Mouse (Mus musculus) intestine, embryonic 14.5 days (tissue): ENCODE measurements around the gene Lin7a. TPM values are rescaled to one million over a fixed set of nuclear protein-coding genes. Genes with fewer than 3 reads are reported as not detected.

ENCODE experiments used
- ATAC-seq: fragments of 200-750 bp; cut with Nextera tagmentation; replicated peaks from 2 replicates; pipeline ENCODE4 v1.8.0; 2017; ENCODE audit warnings: low read depth, moderate number of reproducible peaks, moderate TSS enrichment, moderate library complexity; ENCODE audit not compliant: low FRiP score, low TSS enrichment
- DNase-seq: peaks from one replicate; pipeline ENCODE4 v3.0.0-alpha.2; 2018; ENCODE audit warnings: low spot score
- H3K27ac ChIP-seq: fragments of 300-500 bp; sonication (generic); 2 replicates; pipeline ENCODE4 v1.5.1; 2014; ENCODE audit warnings: low read depth, mild to moderate bottlenecking, control low read depth
- H3K27me3 ChIP-seq: fragments of 300-500 bp; sonication (generic); replicated peaks from 2 replicates; pipeline ENCODE4 v1.6.1; 2014; ENCODE audit warnings: low read length, control low read depth; ENCODE audit not compliant: control insufficient read depth, insufficient read depth
- H3K36me3 ChIP-seq: fragments of 300-500 bp; sonication (generic); 2 replicates; pipeline ENCODE4 v1.6.1; 2014; ENCODE audit warnings: low read length, control low read depth; ENCODE audit not compliant: control insufficient read depth, insufficient read depth
- H3K4me1 ChIP-seq: fragments of 300-500 bp; sonication (generic); replicated peaks from 2 replicates; pipeline ENCODE4 v1.6.1; 2014; ENCODE audit warnings: low read length, control low read depth, mixed read lengths; ENCODE audit not compliant: control insufficient read depth, insufficient read depth
- H3K4me2 ChIP-seq: fragments of 300-500 bp; sonication (generic); 2 replicates; pipeline ENCODE4 v1.6.1; 2014; ENCODE audit warnings: low read length
- H3K4me3 ChIP-seq: fragments of 300-500 bp; sonication (generic); 2 replicates; pipeline ENCODE4 v1.5.1; 2014; ENCODE audit warnings: low read depth, low read length, control low read depth, mixed read lengths
- H3K9ac ChIP-seq: fragments of 300-500 bp; sonication (generic); 2 replicates; pipeline ENCODE4 v1.6.1; 2014; ENCODE audit warnings: mild to moderate bottlenecking, low read length
- H3K9me3 ChIP-seq: fragments of 300-500 bp; sonication (generic); 2 replicates; pipeline ENCODE4 v1.6.1; 2016; ENCODE audit warnings: low read length, control low read depth; ENCODE audit not compliant: control insufficient read depth
- whole genome bisulfite sequencing: fragments of 180-500 bp; shearing (Covaris S2); extraction: QIAGEN DNeasy Blood & Tissue Kit; methylation state at CpG from one replicate; pipeline ENCODE4 v1.1.7; 2014; 5-methylcytosine and 5-hydroxymethylcytosine counted together
- polyA plus RNA-seq: library from polyadenylated mRNA; unstranded; fragments of >200 nt; fragmentation: Nextera tagmentation; extraction: Ambion mirVana; gene quantifications from 2 replicates; pipeline ENCODE4 v1.2.1, GENCODE M21; 2014

Gene Lin7a
- polyA plus RNA-seq, 1 experiment from 2014 or later, result 5.9 TPM

- no peaks in the 10 kb centered on the region for H3K36me3 ChIP-seq
- WGBS, result 51% methylated on average over 3 of the region's 3 CpGs
- no peaks in the 10 kb centered on the region for H3K9me3 ChIP-seq
- no peak for DNase-seq
- no peak for ATAC-seq
- H3K9ac ChIP-seq, result no peak overlapping the region
- no peak overlapping the region for H3K27ac ChIP-seq
- H3K27me3 ChIP-seq, result peaks cover 21% of the 10 kb centered on the region
- no peaks in the 10 kb centered on the region for H3K4me1 ChIP-seq
- no peak overlapping the region for H3K4me3 ChIP-seq
- H3K4me2 ChIP-seq, result no peak overlapping the region
These were observed 3.3 kb downstream of the Lin7a start for GRCm38 (mm10) chr10:107274785-107275184.

- no peak overlapping the region for H3K4me2 ChIP-seq
- peaks cover 7% of the 10 kb centered on the region; the same call in 1 of the 2 replicates for H3K27me3 ChIP-seq
- DNase-seq (no peak), ATAC-seq (no peak)
- no peak overlapping the region for H3K4me3 ChIP-seq
- WGBS, result 76% methylated on average over 2 of the region's 2 CpGs
- no peak overlapping the region for H3K27ac ChIP-seq
- H3K4me1 ChIP-seq, result no peaks in the 10 kb centered on the region
- H3K9ac ChIP-seq, result no peak overlapping the region
- H3K36me3 ChIP-seq, result no peaks in the 10 kb centered on the region
- no peaks in the 10 kb centered on the region for H3K9me3 ChIP-seq
These were observed 5.2 kb downstream of the Lin7a start for GRCm38 (mm10) chr10:107276647-107277046.

- Histone ChIP-seq H3K4me1 (no peaks in the 10 kb centered on the region), H3K27me3 (no peaks in the 10 kb centered on the region), H3K4me3 (no peak overlapping the region), H3K27ac (no peak overlapping the region), H3K9ac (no peak overlapping the region), H3K36me3 (no peaks in the 10 kb centered on the region), H3K9me3 (no peaks in the 10 kb centered on the region), H3K4me2 (no peak overlapping the region)
- WGBS, result 58% methylated on average over 7 of the region's 7 CpGs
- ATAC-seq, result no peak
- no peak for DNase-seq
These were observed 22.6 kb downstream of the Lin7a start for GRCm38 (mm10) chr10:107293934-107294664.

GRCm38 (mm10) chr10:107300587-107301248 lies 29.2 kb downstream of the Lin7a start:
- Histone ChIP-seq H3K36me3 (no peaks in the 10 kb centered on the region), H3K4me2 (no peak overlapping the region), H3K9ac (no peak overlapping the region), H3K4me3 (no peak overlapping the region), H3K4me1 (0 out of 2 replicates have a peak, but pooled peaks cover 3% of the 10 kb centered on the region), H3K9me3 (no peaks in the 10 kb centered on the region), H3K27ac (no peak overlapping the region), H3K27me3 (no peaks in the 10 kb centered on the region)
- 73% methylated on average over 2 of the region's 2 CpGs for WGBS
- ATAC-seq (peak; percentile 80), DNase-seq (no peak)

GRCm38 (mm10) chr10:107310964-107311490 lies 39.5 kb downstream of the Lin7a start:
- no peak overlapping the region for H3K4me2 ChIP-seq
- no peak overlapping the region for H3K4me3 ChIP-seq
- ATAC-seq (no peak), DNase-seq (no peak)
- no peak overlapping the region for H3K27ac ChIP-seq
- no peaks in the 10 kb centered on the region for H3K9me3 ChIP-seq
- no peaks in the 10 kb centered on the region for H3K36me3 ChIP-seq
- 68% methylated on average over 5 of the region's 5 CpGs for WGBS
- no peaks in the 10 kb centered on the region for H3K27me3 ChIP-seq
- H3K9ac ChIP-seq, result no peak overlapping the region
- H3K4me1 ChIP-seq, result no peaks in the 10 kb centered on the region

GRCm38 (mm10) chr10:107312609-107313008 lies 41.1 kb downstream of the Lin7a start:
- ATAC-seq, result no peak
- WGBS, result 76% methylated on average over 4 of the region's 4 CpGs

GRCm38 (mm10) chr10:107313395-107313794 lies 41.9 kb downstream of the Lin7a start:
- no peaks in the 10 kb centered on the region for H3K36me3 ChIP-seq
- no peak for ATAC-seq
- no peak for DNase-seq
- H3K9ac ChIP-seq, result no peak overlapping the region
- no peaks in the 10 kb centered on the region for H3K27me3 ChIP-seq
- WGBS, result 46% methylated on average over 3 of the region's 3 CpGs
- H3K9me3 ChIP-seq, result no peaks in the 10 kb centered on the region
- no peak overlapping the region for H3K4me2 ChIP-seq
- H3K27ac ChIP-seq, result no peak overlapping the region
- H3K4me1 ChIP-seq, result no peaks in the 10 kb centered on the region
- H3K4me3 ChIP-seq, result no peak overlapping the region

More at GRCm38 (mm10) chr10:107312609-107313008, 41.1 kb downstream of the Lin7a start:
- Histone ChIP-seq H3K27me3 (no peaks in the 10 kb centered on the region), H3K4me1 (no peaks in the 10 kb centered on the region), H3K4me2 (no peak overlapping the region), H3K9me3 (no peaks in the 10 kb centered on the region), H3K36me3 (no peaks in the 10 kb centered on the region), H3K27ac (no peak overlapping the region), H3K9ac (no peak overlapping the region), H3K4me3 (no peak overlapping the region)
- no peak for DNase-seq

GRCm38 (mm10) chr10:107315251-107315650 lies 43.8 kb downstream of the Lin7a start:
- Histone ChIP-seq H3K4me2 (no peak overlapping the region), H3K27me3 (no peaks in the 10 kb centered on the region), H3K9me3 (no peaks in the 10 kb centered on the region), H3K4me3 (no peak overlapping the region), H3K9ac (no peak overlapping the region), H3K4me1 (no peaks in the 10 kb centered on the region), H3K27ac (no peak overlapping the region), H3K36me3 (no peaks in the 10 kb centered on the region)
- ATAC-seq (no peak), DNase-seq (no peak)
